Mouse (Mus musculus): ENCODE measurements at regions not wholly inside any gene's neighbourhood (a gene's known extent, or its start where the extent isn't known, plus 50 kb on each side); places are given as distances from the start of the nearest gene placed in this dataset.

DNA sequence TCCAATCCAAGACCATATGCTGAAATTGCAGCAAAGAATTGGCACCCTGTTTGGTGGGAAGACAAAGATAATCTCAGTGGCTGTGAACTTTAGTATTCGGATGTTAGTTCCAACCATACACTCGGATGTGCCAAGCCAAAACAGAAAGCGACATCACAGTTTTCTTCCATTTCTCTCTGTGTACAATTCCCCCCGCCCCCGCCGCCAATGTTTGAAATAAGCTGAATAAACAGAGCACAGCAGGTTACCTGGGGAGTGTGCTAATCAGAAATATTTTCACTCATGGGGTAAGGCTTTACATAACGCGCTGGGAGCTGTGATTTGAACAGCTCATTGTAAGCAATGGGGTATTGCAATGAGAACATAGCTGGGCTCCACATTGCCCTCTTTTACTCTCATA lies 72.5 kb upstream of the Trpm3 start:
- no peak for DNase-seq (ENCODE audit: low spot score)

DNA sequence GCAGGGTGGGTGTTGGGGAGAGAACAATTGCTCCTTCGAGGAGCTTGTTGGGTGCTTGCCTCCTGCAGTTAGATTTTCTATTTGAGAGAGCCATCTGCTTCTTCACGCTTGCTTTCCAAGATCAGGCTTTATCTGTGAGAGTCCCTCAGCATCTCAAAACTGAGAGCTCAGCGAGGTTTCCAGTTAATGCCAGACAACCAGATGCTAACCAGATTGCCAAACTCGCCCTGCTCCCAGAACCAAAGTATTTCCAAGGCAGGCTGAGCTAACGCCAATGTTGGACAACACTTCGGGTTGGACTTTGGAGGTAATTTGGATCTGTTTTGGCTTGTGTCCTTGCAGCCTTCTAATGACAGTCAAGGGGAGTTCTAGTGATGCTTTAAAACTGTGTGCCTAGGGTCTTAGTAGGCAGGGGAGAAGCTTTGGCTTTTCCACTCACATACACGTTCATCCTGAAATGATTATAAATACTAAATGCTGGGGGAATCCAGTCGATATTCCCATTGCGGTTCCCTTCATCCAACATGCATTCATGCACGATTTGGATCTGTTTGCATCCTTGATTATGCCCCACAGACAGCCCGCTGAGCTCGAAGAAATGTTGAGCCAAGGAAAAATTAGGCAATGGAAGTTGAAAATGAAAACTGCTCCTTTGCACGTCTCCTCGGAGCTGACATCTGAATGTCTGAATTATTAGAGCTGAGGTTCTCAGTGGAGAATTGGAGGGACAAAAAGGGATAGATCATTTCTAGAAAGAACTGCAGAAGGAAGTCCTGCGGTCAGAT lies 68.4 kb upstream of the Trpm3 start:
- DNase-seq (ENCODE audit: low spot score) = no peak

DNA sequence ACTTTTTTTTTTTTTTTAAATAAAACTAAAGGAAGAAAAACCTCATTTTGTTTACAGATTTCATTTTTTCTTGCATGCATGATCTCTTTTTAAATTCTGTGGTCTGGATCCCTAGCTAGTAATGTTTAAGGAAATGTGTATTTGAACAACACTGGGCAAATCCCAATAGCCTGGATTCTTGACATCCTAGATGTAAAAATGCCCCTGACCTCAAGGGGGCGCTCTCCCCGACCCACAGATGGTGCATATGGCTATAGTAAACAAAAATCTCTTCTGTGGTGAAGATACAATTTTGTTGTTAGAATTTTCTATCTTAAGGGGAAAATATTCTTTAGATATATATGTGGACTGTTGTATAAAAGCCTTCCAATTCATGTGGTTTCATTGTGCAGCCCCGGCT lies 67.1 kb upstream of the Trpm3 start:
- DNase-seq (ENCODE audit: low spot score) = no peak

DNA sequence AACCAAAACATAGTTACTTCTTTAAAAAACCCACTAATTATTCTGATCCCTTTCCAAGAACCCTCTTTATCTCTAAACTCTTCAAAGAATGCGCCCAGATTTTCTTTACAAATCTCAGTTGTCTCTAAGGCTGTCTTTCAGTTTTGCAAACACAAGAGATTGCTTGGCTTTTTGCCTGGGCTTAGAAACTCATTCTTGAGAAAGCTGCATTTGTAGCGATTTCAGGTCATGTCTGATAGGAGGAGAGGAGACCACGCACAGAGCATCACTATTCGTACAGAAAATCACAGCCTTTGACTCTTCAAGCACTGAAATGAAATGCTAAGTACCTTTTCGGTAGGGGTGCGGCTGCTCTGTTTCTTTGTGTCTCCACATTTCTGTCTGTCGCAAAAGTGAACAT lies 64.8 kb upstream of the Trpm3 start:
- DNase-seq (ENCODE audit: low spot score) = no peak

DNA sequence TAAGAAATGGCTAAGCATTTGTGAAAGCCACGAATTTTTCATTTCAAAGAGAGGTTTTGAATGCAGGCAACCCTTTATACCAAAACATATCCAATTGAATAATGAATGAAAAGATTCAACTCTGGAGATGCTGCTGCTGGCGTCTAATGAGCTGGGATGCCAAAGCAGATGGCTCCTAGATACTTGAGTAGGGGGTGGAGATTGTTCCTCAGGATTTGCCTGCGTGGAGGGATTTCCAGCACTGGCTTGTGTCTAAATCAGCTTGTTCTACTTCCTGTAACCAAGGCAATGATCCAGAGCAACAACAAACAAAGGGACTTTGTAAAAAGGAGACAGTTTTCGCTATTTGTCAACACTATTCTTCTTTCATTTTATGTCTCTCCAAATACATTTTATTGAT lies 57.4 kb upstream of the Trpm3 start:
- no peak for DNase-seq (ENCODE audit: low spot score)
